Mouse (Mus musculus) MEL (cell line): ENCODE data around the gene Tab1.

Experiments
- CHD2 ChIP-seq: IDR thresholded peaks from 2 replicates; pipeline ENCODE4 v1.6.1; 2011; ENCODE audit warnings: low read length, improper control_type of control experiment
- CTCF ChIP-seq, 3 experiments: IDR thresholded peaks in 2 of 3; conservative IDR thresholded peaks in 1 of 3; 2 replicates each; pipeline ENCODE4 v1.5.1; 2011 to 2012; ENCODE audit warnings: low read length in 3 of 3, low read depth in 2 of 3, mild to moderate bottlenecking in 2 of 3, improper control_type of control experiment in 1 of 3, inconsistent platforms in 1 of 3, mixed read lengths in 1 of 3, moderate library complexity in 1 of 3; ENCODE audit not compliant: control insufficient read depth in 1 of 3, insufficient read depth in 1 of 3, poor library complexity in 1 of 3, severe bottlenecking in 1 of 3
- E2F4 ChIP-seq: IDR thresholded peaks from 2 replicates; pipeline ENCODE4 v1.6.1; 2011; ENCODE audit warnings: low read depth, low read length, improper control_type of control experiment, borderline replicate concordance
- ELF1 ChIP-seq: IDR thresholded peaks from 2 replicates; pipeline ENCODE4 v1.6.1; 2014; ENCODE audit warnings: low read depth, mild to moderate bottlenecking, inconsistent platforms, low read length, improper control_type of control experiment, moderate library complexity
- EP300 ChIP-seq, 2 experiments: IDR thresholded peaks; 2 replicates each; pipeline ENCODE4 v1.6.1; 2011; ENCODE audit warnings: improper control_type of control experiment in 2 of 2, low read length in 2 of 2, low read depth in 1 of 2, mild to moderate bottlenecking in 1 of 2
- HCFC1 ChIP-seq: IDR thresholded peaks from 2 replicates; pipeline ENCODE4 v1.6.1; 2012; ENCODE audit warnings: low read depth, mild to moderate bottlenecking, inconsistent platforms, low read length, improper control_type of control experiment, moderate library complexity
- MEF2A ChIP-seq: IDR thresholded peaks from 2 replicates; pipeline ENCODE4 v1.6.1; 2014; ENCODE audit warnings: low read depth, mild to moderate bottlenecking, inconsistent platforms, low read length, improper control_type of control experiment; ENCODE audit not compliant: poor library complexity, insufficient replicate concordance, severe bottlenecking; ENCODE audit errors: extremely low read depth
- NELFE ChIP-seq: IDR thresholded peaks from 2 replicates; pipeline ENCODE4 v1.6.1; 2011; ENCODE audit warnings: low read depth, low read length, improper control_type of control experiment
- POLR2A ChIP-seq, 2 experiments: IDR thresholded peaks; 2 replicates each; pipeline ENCODE4 v1.6.1; 2011 to 2012; ENCODE audit warnings: low read length in 2 of 2, mild to moderate bottlenecking in 2 of 2, control low read depth in 1 of 2, improper control_type of control experiment in 1 of 2, low read depth in 1 of 2, moderate library complexity in 1 of 2; ENCODE audit not compliant: control insufficient read depth in 1 of 2, insufficient read depth in 1 of 2, poor library complexity in 1 of 2
- TAL1 ChIP-seq: IDR thresholded peaks from 2 replicates; pipeline ENCODE4 v1.6.1; 2012; ENCODE audit warnings: mild to moderate bottlenecking, inconsistent platforms, low read length, moderate library complexity, mixed read lengths

- TF ChIP-seq TAL1, result no peak
- no peak for TF ChIP-seq HCFC1
- no peak for TF ChIP-seq ELF1
- no peak for TF ChIP-seq POLR2A (IDR thresholded peaks at IDR 0.05; ENCODE audit: control insufficient read depth in 1 of 2, insufficient read depth in 1 of 2, low read depth in 1 of 2, low read length in 2 of 2, poor library complexity in 1 of 2)
- no peak for TF ChIP-seq E2F4
- no peak for TF ChIP-seq CTCF (IDR thresholded peaks at IDR 0.05 in 2 of 3, conservative IDR thresholded peaks at IDR 0.05 in 1 of 3; ENCODE audit: control insufficient read depth in 1 of 3, insufficient read depth in 1 of 3, low read depth in 2 of 3, low read length in 3 of 3, poor library complexity in 1 of 3, severe bottlenecking in 1 of 3)
- TF ChIP-seq EP300 (IDR thresholded peaks at IDR 0.05; ENCODE audit: low read depth in 1 of 2, low read length in 2 of 2), result no peak
- no peak for TF ChIP-seq NELFE
- TF ChIP-seq MEF2A, result no peak
- no peak for TF ChIP-seq CHD2
Observed at GRCm38 (mm10) chr15:80137945-80138791, 5.2 kb downstream of the Tab1 start.
